Mouse (Mus musculus) heart, embryonic 11.5 days (tissue): ENCODE measurements around the gene Adgrl3. TPM values are rescaled to one million over a fixed set of nuclear protein-coding genes. Genes with fewer than 3 reads are reported as not detected.

Source experiments
- ATAC-seq: fragments of 200-750 bp; cut with Nextera tagmentation; replicated peaks from 2 replicates; pipeline ENCODE4 v1.8.0; 2017; ENCODE audit warnings: moderate library complexity; ENCODE audit not compliant: insufficient number of reproducible peaks, low FRiP score, low TSS enrichment
- H3K27ac ChIP-seq: fragments of 300-500 bp; sonication (generic); 2 replicates; pipeline ENCODE4 v1.5.1; 2014; ENCODE audit warnings: mild to moderate bottlenecking, low read depth, low read length
- H3K27me3 ChIP-seq: fragments of 300-500 bp; sonication (generic); 2 replicates; pipeline ENCODE4 v1.6.1; 2014; ENCODE audit warnings: mild to moderate bottlenecking, low read length, mixed read lengths; ENCODE audit not compliant: control insufficient read depth, insufficient read depth
- H3K36me3 ChIP-seq: fragments of 300-500 bp; sonication (generic); 2 replicates; pipeline ENCODE4 v1.6.1; 2014; ENCODE audit warnings: mild to moderate bottlenecking, low read length, moderate library complexity, mixed read lengths; ENCODE audit not compliant: control insufficient read depth, insufficient read depth
- H3K4me1 ChIP-seq: fragments of 300-500 bp; sonication (generic); 2 replicates; pipeline ENCODE4 v1.6.1; 2014; ENCODE audit warnings: low read length; ENCODE audit not compliant: control insufficient read depth, insufficient read depth
- H3K4me2 ChIP-seq: fragments of 300-500 bp; sonication (generic); 2 replicates; pipeline ENCODE4 v1.6.1; 2014; ENCODE audit warnings: mild to moderate bottlenecking, moderate library complexity
- H3K4me3 ChIP-seq: fragments of 300-500 bp; sonication (generic); 2 replicates; pipeline ENCODE4 v1.5.1; 2014; ENCODE audit warnings: low read depth, low read length
- H3K9ac ChIP-seq: fragments of 300-500 bp; sonication (generic); 2 replicates; pipeline ENCODE4 v1.6.1; 2014; ENCODE audit warnings: mild to moderate bottlenecking, low read depth, low read length, moderate library complexity
- H3K9me3 ChIP-seq: fragments of 300-500 bp; sonication (generic); replicated peaks from 2 replicates; pipeline ENCODE4 v1.6.1; 2016; ENCODE audit warnings: low read length; ENCODE audit not compliant: control insufficient read depth
- WGBS: fragments of 180-500 bp; shearing (Covaris S2); extraction: QIAGEN DNeasy Blood & Tissue Kit; methylation state at CpG from one replicate; pipeline ENCODE4 v1.1.7; 2014; ENCODE audit not compliant: insufficient replicate concordance; 5-methylcytosine and 5-hydroxymethylcytosine counted together
- polyA plus RNA-seq: library from polyadenylated mRNA; unstranded; fragments of >200 nt; fragmentation: Nextera tagmentation; extraction: Ambion mirVana; gene quantifications from 2 replicates; pipeline ENCODE4 v1.2.1, GENCODE M21; 2014

Adgrl3 gene
- polyA plus RNA-seq, 1 experiment from 2014 or later: 9.9 TPM

DNA sequence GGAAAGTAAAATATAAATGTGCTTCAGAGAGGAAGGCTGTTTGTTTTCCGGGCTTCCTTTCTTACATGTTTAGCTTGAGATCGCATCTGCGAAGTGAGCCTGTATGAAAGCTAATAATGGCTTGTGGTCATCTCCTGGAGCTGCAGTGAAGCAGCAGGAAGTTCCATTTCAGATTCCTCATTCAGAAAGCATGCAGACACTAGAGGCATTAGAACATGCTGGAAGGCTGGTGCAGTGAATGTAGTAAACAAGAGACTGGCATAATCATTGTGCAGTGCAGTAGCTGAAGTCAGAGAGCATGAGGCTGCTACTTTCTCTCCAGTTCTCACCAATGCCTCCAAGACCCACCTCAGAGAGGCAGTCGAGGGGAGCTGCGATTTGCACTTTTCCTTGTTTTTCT, 601.2 kb downstream of the Adgrl3 start:
- Histone ChIP-seq H3K9ac (no peak overlapping the region), H3K4me2 (no peak overlapping the region), H3K9me3 (no peaks in the 10 kb centered on the region), H3K27me3 (no peaks in the 10 kb centered on the region), H3K4me1 (no peaks in the 10 kb centered on the region), H3K4me3 (no peak overlapping the region), H3K27ac (no peak overlapping the region), H3K36me3 (no peaks in the 10 kb centered on the region)
- 69% methylated on average over 5 of the region's 5 CpGs for WGBS
- no peak for ATAC-seq

GRCm38 (mm10) chr5:81621715-81622114, 601.8 kb downstream of the Adgrl3 start:
- H3K9ac ChIP-seq: no peak overlapping the region
- no peak overlapping the region for H3K4me2 ChIP-seq
- no peak overlapping the region for H3K4me3 ChIP-seq
- 78% methylated on average over 3 of the region's 3 CpGs for WGBS
- H3K4me1 ChIP-seq: no peaks in the 10 kb centered on the region
- H3K9me3 ChIP-seq: no peaks in the 10 kb centered on the region
- no peaks in the 10 kb centered on the region for H3K27me3 ChIP-seq
- no peak overlapping the region for H3K27ac ChIP-seq
- ATAC-seq: no peak
- H3K36me3 ChIP-seq: no peaks in the 10 kb centered on the region

DNA sequence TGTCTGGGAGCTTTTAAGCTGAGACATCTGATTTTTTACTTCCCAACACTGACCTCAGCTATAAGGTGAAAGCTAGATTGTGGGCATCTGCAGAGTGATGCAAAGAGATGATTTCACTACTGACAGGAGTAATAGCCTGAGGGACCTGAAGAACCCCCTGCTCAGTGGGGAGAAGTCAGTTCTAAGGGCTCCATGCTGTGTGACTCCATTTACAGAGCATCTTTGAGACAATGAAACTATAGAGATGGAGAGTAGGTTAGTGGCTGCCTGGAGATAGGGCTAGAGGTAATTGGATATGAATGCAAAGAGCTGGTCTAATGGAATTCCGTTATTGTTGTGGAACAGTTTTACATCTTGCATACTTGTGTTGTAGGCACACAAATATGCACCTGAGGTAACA, 603.9 kb downstream of the Adgrl3 start:
- Histone ChIP-seq H3K36me3 (no peaks in the 10 kb centered on the region), H3K9me3 (no peaks in the 10 kb centered on the region), H3K9ac (no peak overlapping the region), H3K4me1 (no peaks in the 10 kb centered on the region), H3K27me3 (no peaks in the 10 kb centered on the region), H3K4me2 (no peak overlapping the region), H3K4me3 (no peak overlapping the region), H3K27ac (no peak overlapping the region)
- 39% methylated on average over 1 of the region's 1 CpGs for WGBS
- ATAC-seq: no peak

GRCm38 (mm10) chr5:81636169-81636568, 616.2 kb downstream of the Adgrl3 start:
- no peak for ATAC-seq
- 52% methylated on average over 2 of the region's 2 CpGs for WGBS
- no peaks in the 10 kb centered on the region for H3K4me1 ChIP-seq

GRCm38 (mm10) chr5:81638422-81638821, 618.5 kb downstream of the Adgrl3 start:
- Histone ChIP-seq H3K4me1 (no peaks in the 10 kb centered on the region), H3K4me2 (no peak overlapping the region), H3K36me3 (no peaks in the 10 kb centered on the region), H3K9ac (no peak overlapping the region), H3K27me3 (no peaks in the 10 kb centered on the region), H3K4me3 (no peak overlapping the region), H3K9me3 (no peaks in the 10 kb centered on the region), H3K27ac (no peak overlapping the region)
- 82% methylated on average over 2 of the region's 2 CpGs for WGBS
- ATAC-seq: no peak

More at GRCm38 (mm10) chr5:81636169-81636568, 616.2 kb downstream of the Adgrl3 start:
- Histone ChIP-seq H3K4me3 (no peak overlapping the region), H3K27me3 (no peaks in the 10 kb centered on the region), H3K27ac (no peak overlapping the region), H3K9me3 (no peaks in the 10 kb centered on the region), H3K9ac (no peak overlapping the region), H3K36me3 (no peaks in the 10 kb centered on the region), H3K4me2 (no peak overlapping the region)

- ATAC-seq: no peak
- H3K9me3 ChIP-seq: no peaks in the 10 kb centered on the region
- no peak overlapping the region for H3K4me2 ChIP-seq
- no peak overlapping the region for H3K9ac ChIP-seq
- no peaks in the 10 kb centered on the region for H3K27me3 ChIP-seq
- 81% methylated on average over 4 of the region's 4 CpGs for WGBS
- H3K4me3 ChIP-seq: no peak overlapping the region
- H3K36me3 ChIP-seq: no peaks in the 10 kb centered on the region
- no peak overlapping the region for H3K27ac ChIP-seq
- no peaks in the 10 kb centered on the region for H3K4me1 ChIP-seq
Observed at GRCm38 (mm10) chr5:81640118-81640517, 620.2 kb downstream of the Adgrl3 start.

GRCm38 (mm10) chr5:81645557-81645956, 625.6 kb downstream of the Adgrl3 start:
- no peaks in the 10 kb centered on the region for H3K4me1 ChIP-seq
- no peaks in the 10 kb centered on the region for H3K9me3 ChIP-seq
- 82% methylated on average over 5 of the region's 5 CpGs for WGBS
- H3K27me3 ChIP-seq: no peaks in the 10 kb centered on the region
- H3K4me3 ChIP-seq: no peak overlapping the region
- H3K36me3 ChIP-seq: no peaks in the 10 kb centered on the region
- H3K4me2 ChIP-seq: no peak overlapping the region
- no peak for ATAC-seq
- no peak overlapping the region for H3K27ac ChIP-seq
- no peak overlapping the region for H3K9ac ChIP-seq

DNA sequence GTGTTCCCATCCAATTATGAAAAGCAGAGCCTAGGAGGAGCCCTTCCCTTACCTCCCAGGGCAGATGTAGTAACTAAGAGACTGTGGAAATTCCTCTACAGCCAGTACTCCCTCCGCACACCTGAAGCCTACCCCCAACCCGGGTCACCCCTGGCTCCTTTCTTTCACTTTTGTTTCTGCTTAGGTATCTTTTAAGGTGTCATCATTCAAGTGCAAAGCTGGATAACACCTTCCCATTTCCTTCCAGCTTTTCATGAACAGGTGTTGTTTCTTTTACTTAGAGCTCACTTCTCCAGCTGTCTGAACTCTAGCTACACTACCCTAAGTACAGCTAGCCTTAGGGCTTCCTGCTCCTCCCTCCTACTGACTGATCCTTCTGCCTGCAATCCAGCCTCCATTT, 634.0 kb downstream of the Adgrl3 start:
- Histone ChIP-seq H3K4me1 (no peaks in the 10 kb centered on the region), H3K27ac (no peak overlapping the region), H3K4me2 (no peak overlapping the region), H3K27me3 (no peaks in the 10 kb centered on the region), H3K36me3 (no peaks in the 10 kb centered on the region), H3K9ac (no peak overlapping the region), H3K4me3 (no peak overlapping the region), H3K9me3 (no peaks in the 10 kb centered on the region)
- ATAC-seq: no peak
- WGBS: 51% methylated on average over 2 of the region's 2 CpGs

- no peaks in the 10 kb centered on the region for H3K9me3 ChIP-seq
- H3K4me1 ChIP-seq: no peaks in the 10 kb centered on the region
- no peak overlapping the region for H3K4me3 ChIP-seq
- no peaks in the 10 kb centered on the region for H3K27me3 ChIP-seq
- H3K4me2 ChIP-seq: no peak overlapping the region
- 68% methylated on average over 6 of the region's 6 CpGs for WGBS
- no peak overlapping the region for H3K27ac ChIP-seq
- no peak for ATAC-seq
- H3K36me3 ChIP-seq: no peaks in the 10 kb centered on the region
- no peak overlapping the region for H3K9ac ChIP-seq
Observed at GRCm38 (mm10) chr5:81661611-81662390, 641.9 kb downstream of the Adgrl3 start.
